Mouse (Mus musculus) limb, embryonic 14.5 days (tissue): Measurements from ENCODE around the gene Ror2. TPM values are rescaled to one million over a fixed set of nuclear protein-coding genes. Genes with fewer than 3 reads are reported as not detected.

Experiments used
- ATAC-seq: fragments of 200-750 bp; cut with Nextera tagmentation; 2 replicates; pipeline ENCODE4 v1.8.0; 2017; ENCODE audit warnings: low read depth, moderate number of reproducible peaks, moderate TSS enrichment; ENCODE audit not compliant: low FRiP score
- DNase-seq: peaks from one replicate; pipeline ENCODE4 v3.0.0-alpha.2; 2015; ENCODE audit warnings: low spot score
- H3K27ac ChIP-seq: fragments of 300-500 bp; sonication (generic); replicated peaks from 2 replicates; pipeline ENCODE4 v1.5.1; 2014; ENCODE audit warnings: low read depth, mild to moderate bottlenecking, low read length, moderate library complexity, mixed read lengths
- H3K27me3 ChIP-seq: fragments of 300-500 bp; sonication (generic); 2 replicates; pipeline ENCODE4 v1.6.1; 2014; ENCODE audit warnings: low read length, mixed read lengths; ENCODE audit not compliant: control insufficient read depth, insufficient read depth
- H3K36me3 ChIP-seq: fragments of 300-500 bp; sonication (generic); 2 replicates; pipeline ENCODE4 v1.6.1; 2014; ENCODE audit warnings: mild to moderate bottlenecking, low read length, moderate library complexity, mixed read lengths; ENCODE audit not compliant: control insufficient read depth, insufficient read depth
- H3K4me1 ChIP-seq: fragments of 300-500 bp; sonication (generic); 2 replicates; pipeline ENCODE4 v1.6.1; 2014; ENCODE audit warnings: antibody characterized with exemption, low read length, mixed read lengths; ENCODE audit not compliant: control insufficient read depth, insufficient read depth
- H3K4me2 ChIP-seq: fragments of 300-500 bp; sonication (generic); replicated peaks from 2 replicates; pipeline ENCODE4 v1.6.1; 2014; ENCODE audit warnings: low read depth, mild to moderate bottlenecking, low read length, moderate library complexity; ENCODE audit not compliant: severe bottlenecking
- H3K4me3 ChIP-seq: fragments of 300-500 bp; sonication (generic); replicated peaks from 2 replicates; pipeline ENCODE4 v1.5.1; 2014; ENCODE audit warnings: low read length
- H3K9ac ChIP-seq: fragments of 300-500 bp; sonication (generic); 2 replicates; pipeline ENCODE4 v1.6.1; 2014; ENCODE audit warnings: mild to moderate bottlenecking, low read depth, low read length, moderate library complexity; ENCODE audit not compliant: severe bottlenecking
- H3K9me3 ChIP-seq: fragments of 300-500 bp; sonication (generic); 2 replicates; pipeline ENCODE4 v1.6.1; 2016; ENCODE audit warnings: low read length; ENCODE audit not compliant: control insufficient read depth
- POLR2A ChIP-seq: fragments of 200-500 bp; IDR thresholded peaks from 2 replicates; pipeline ENCODE4 v1.8.0; 2012; ENCODE audit warnings: inconsistent platforms, mild to moderate bottlenecking, moderate library complexity, borderline replicate concordance; ENCODE audit not compliant: insufficient read depth, insufficient read length; ENCODE audit errors: extremely low read depth
- WGBS: fragments of 180-500 bp; shearing (Covaris S2); extraction: QIAGEN DNeasy Blood & Tissue Kit; methylation state at CpG from one replicate; pipeline ENCODE4 v1.1.7; 2014; 5-methylcytosine and 5-hydroxymethylcytosine counted together
- polyA plus RNA-seq, 2 experiments: library from polyadenylated mRNA; depleted of rRNA in 1 of 2; stranded (reverse) in 1 of 2; unstranded in 1 of 2; fragments of >200 nt; fragmentation: Nextera tagmentation in 1 of 2; extraction: Ambion mirVana in 1 of 2; gene quantifications; 2 replicates each; pipeline versions ENCODE4 v1.2.1 to v1.2.3; 2012 to 2014

Gene Ror2
- polyA plus RNA-seq, 2 experiments = 19.0 to 33.0 TPM

- no peaks in the 10 kb centered on the region for H3K9me3 ChIP-seq
- WGBS = 25% methylated on average over 4 of the region's 4 CpGs
- H3K9ac ChIP-seq = no peak overlapping the region
- H3K4me1 ChIP-seq = peaks cover 64% of the 10 kb centered on the region
- H3K4me2 ChIP-seq = no peak overlapping the region
- ATAC-seq (peak; percentile 65), DNase-seq (peak; percentile 58)
- H3K4me3 ChIP-seq = no peak overlapping the region
- H3K36me3 ChIP-seq = no peaks in the 10 kb centered on the region
- no peaks in the 10 kb centered on the region for H3K27me3 ChIP-seq
- no peak overlapping the region for H3K27ac ChIP-seq
- TF ChIP-seq POLR2A = no peak
Measured at GRCm38 (mm10) chr13:53258497-53258896, 27.4 kb downstream of the Ror2 start.

DNA sequence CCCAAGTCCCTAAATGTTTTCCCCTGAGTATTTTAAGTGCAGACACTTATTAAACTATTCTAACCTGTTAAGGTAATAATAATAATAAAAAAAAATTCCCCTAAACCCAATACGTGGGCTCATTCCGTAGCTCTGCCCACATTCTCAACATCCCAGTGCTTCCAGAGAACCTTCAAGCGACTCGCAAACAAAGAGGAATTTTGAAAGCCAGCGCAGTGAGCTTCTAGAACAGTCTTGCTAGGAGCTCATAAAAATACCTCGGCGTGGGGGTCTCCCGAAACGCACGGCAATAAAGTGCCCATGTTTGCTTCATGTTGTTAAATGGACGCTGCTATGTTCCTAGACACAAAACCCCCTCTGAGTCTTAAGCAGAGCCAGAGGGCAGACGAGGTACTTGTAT lies 32.7 kb downstream of the Ror2 start:
- Histone ChIP-seq H3K27ac (no peak overlapping the region), H3K4me1 (peaks cover 55% of the 10 kb centered on the region), H3K9ac (no peak overlapping the region), H3K4me2 (no peak overlapping the region), H3K4me3 (no peak overlapping the region), H3K27me3 (no peaks in the 10 kb centered on the region), H3K9me3 (no peaks in the 10 kb centered on the region), H3K36me3 (no peaks in the 10 kb centered on the region)
- 20% methylated on average over 12 of the region's 12 CpGs for WGBS
- TF ChIP-seq POLR2A = no peak
- ATAC-seq (no peak), DNase-seq (peak; percentile 71)

GRCm38 (mm10) chr13:53248586-53249401 lies 37.1 kb downstream of the Ror2 start:
- peak; percentile 42; the same call in 1 of the 2 replicates for ATAC-seq
- H3K36me3 ChIP-seq = no peaks in the 10 kb centered on the region
- H3K4me3 ChIP-seq = no peak overlapping the region
- H3K27ac ChIP-seq = no peak overlapping the region
- 55% methylated on average over 24 of the region's 24 CpGs for WGBS
- no peaks in the 10 kb centered on the region for H3K27me3 ChIP-seq
- H3K9ac ChIP-seq = no peak overlapping the region
- H3K9me3 ChIP-seq = no peaks in the 10 kb centered on the region
- peaks cover 46% of the 10 kb centered on the region for H3K4me1 ChIP-seq
- H3K4me2 ChIP-seq = no peak overlapping the region
- no peak for DNase-seq
- TF ChIP-seq POLR2A = no peak

DNA sequence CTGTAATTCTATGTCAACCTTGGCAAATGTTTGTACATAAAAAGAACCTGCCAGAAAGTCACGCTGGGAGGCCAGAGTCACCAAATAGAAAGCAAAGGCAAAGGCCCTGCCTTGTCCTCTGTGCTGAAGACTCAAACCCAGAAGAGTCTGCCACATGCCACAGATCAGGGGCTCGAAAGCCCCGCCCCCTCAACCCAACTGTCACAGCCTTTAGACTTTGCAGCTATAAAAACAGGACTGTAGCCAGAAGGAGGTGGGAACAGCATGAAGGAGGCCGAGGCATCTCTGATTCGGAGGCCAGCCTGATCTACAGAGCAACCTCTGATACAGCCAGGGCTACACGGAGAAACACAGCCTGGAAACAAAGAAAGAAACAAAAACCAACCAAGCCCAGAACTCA lies 37.8 kb downstream of the Ror2 start:
- Histone ChIP-seq H3K9ac (no peak overlapping the region), H3K27ac (no peak overlapping the region), H3K4me3 (no peak overlapping the region), H3K4me1 (peaks cover 44% of the 10 kb centered on the region), H3K4me2 (no peak overlapping the region), H3K27me3 (no peaks in the 10 kb centered on the region), H3K9me3 (no peaks in the 10 kb centered on the region), H3K36me3 (no peaks in the 10 kb centered on the region)
- TF ChIP-seq POLR2A = no peak
- no peak for DNase-seq
- WGBS = 47% methylated on average over 6 of the region's 6 CpGs
- ATAC-seq = no peak

- no peak for DNase-seq
- Histone ChIP-seq H3K4me3 (no peak overlapping the region), H3K4me2 (no peak overlapping the region), H3K27me3 (no peaks in the 10 kb centered on the region), H3K9me3 (no peaks in the 10 kb centered on the region), H3K36me3 (no peaks in the 10 kb centered on the region), H3K27ac (no peak overlapping the region), H3K9ac (no peak overlapping the region), H3K4me1 (peaks cover 38% of the 10 kb centered on the region)
- 66% methylated on average over 6 of the region's 6 CpGs for WGBS
- ATAC-seq = no peak
- TF ChIP-seq POLR2A = no peak
Measured at GRCm38 (mm10) chr13:53247175-53247574, 38.7 kb downstream of the Ror2 start.

GRCm38 (mm10) chr13:53244151-53244550 lies 41.8 kb downstream of the Ror2 start:
- no peak for TF ChIP-seq POLR2A
- Histone ChIP-seq H3K4me3 (no peak overlapping the region), H3K27me3 (no peaks in the 10 kb centered on the region), H3K27ac (0 out of 2 replicates have a peak overlapping the region, but pooled peaks have one; percentile 8), H3K36me3 (no peaks in the 10 kb centered on the region), H3K9me3 (no peaks in the 10 kb centered on the region), H3K4me1 (peaks cover 29% of the 10 kb centered on the region), H3K4me2 (no peak overlapping the region), H3K9ac (no peak overlapping the region)
- 55% methylated on average over 8 of the region's 8 CpGs for WGBS
- no peak for ATAC-seq
- no peak for DNase-seq
